Comparison of ENCODE assay signal across 9 mouse cellular contexts in the genomic region with DNA sequence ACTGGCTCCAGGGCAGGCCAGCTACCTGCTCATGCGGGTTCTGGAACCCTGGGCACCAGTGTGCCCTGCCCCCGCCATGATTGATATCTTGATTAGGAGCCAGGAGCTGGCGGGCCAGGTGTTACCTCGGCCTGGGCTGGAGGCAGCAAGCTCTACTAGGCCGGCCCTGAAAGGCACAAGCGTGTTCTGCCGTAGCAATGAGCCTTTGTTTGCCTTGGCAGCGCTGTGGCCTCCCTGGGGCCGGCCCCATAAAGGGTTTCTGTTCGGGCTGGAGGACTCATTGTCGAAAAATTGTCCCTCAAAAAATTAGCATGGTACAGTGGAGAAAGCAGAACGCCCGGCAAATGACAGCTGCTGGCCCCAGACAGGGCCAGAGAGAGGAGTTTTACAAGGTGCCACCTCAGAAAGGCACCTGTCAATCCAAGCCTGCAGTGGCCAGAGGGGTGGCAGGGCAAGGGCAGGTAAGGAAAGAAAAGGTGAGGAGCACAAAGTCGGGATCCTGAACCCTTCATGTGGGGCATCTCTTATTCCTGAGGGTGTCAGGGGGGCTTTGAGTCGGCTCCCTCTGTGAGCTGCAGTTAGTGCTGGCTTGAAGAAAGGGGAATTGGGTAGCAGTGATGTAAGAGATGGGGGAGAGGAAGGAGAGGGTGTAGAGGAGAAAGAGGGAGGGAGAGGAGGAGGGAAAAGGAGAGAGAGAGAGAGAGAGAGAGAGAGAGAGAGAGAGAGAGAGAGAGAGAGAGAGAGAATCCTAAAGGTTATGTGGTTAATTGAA.
DNase-seq lines count a peak whose midpoint lies in the region; ATAC-seq and TF ChIP-seq lines count a peak whose summit lies in the region.
"Had no signal": no experiment of that assay in that cellular context is flagged by ENCODE, and none has a peak within 500 bp of the region (broad histone marks: within the 10 kb centered on the region; RNA-seq: fewer than 3 reads in every experiment).

No protein-coding gene starts in this region.

- H3K27me3 ChIP-seq in hindbrain, embryonic 12.5 days, result no peaks in the 10 kb centered on the region
- H3K27me3 ChIP-seq in stomach, postnatal 0 days (ENCODE audit: control insufficient read depth, insufficient read depth, low read length), result no peaks in the 10 kb centered on the region
- H3K27me3 ChIP-seq: liver, embryonic 15.5 days had no signal

- H3K36me3 ChIP-seq in hindbrain, embryonic 12.5 days, result no peaks in the 10 kb centered on the region
- no peaks in the 10 kb centered on the region for H3K36me3 ChIP-seq in stomach, postnatal 0 days (ENCODE audit: control insufficient read depth, insufficient read depth, low read length)
- H3K36me3 ChIP-seq: liver, embryonic 15.5 days had no signal

- no peak for TF ChIP-seq CTCF in stomach, postnatal 0 days (IDR thresholded peaks at IDR 0.05; ENCODE audit: low read depth)

- peak overlapping the region; percentile 27 for H3K9ac ChIP-seq in hindbrain, embryonic 12.5 days
- no peak overlapping the region for H3K9ac ChIP-seq in stomach, postnatal 0 days (ENCODE audit: low read length)
- H3K9ac ChIP-seq: liver, embryonic 15.5 days had no signal

- WGBS in hindbrain, embryonic 12.5 days, result 3% methylated on average over 15 of the region's 15 CpGs
- 25% methylated on average over 15 of the region's 15 CpGs for WGBS in stomach, postnatal 0 days

- no peak for TF ChIP-seq EP300 in stomach, postnatal 0 days (optimal IDR thresholded peaks at IDR 0.05)

- ATAC-seq in hindbrain, embryonic 12.5 days (ENCODE audit: low FRiP score), result peak; percentile 87
- ATAC-seq in stomach, postnatal 0 days (ENCODE audit: low FRiP score, low TSS enrichment), result peak; percentile 76
- no peak for ATAC-seq in erythroblast, adult 5-6 weeks (replicated peaks; ENCODE audit: low FRiP score, poor library complexity, severe bottlenecking)

- H3K4me2 ChIP-seq in hindbrain, embryonic 12.5 days (replicated peaks), result peak overlapping the region; percentile 15; the same call in 1 of the 2 replicates
- no peak overlapping the region for H3K4me2 ChIP-seq in stomach, postnatal 0 days (replicated peaks; ENCODE audit: low read depth)
- H3K4me2 ChIP-seq: liver, embryonic 15.5 days had no signal

- peak; percentile 34 for DNase-seq in adrenal gland, postnatal 10 days
- DNase-seq in adrenal gland, postnatal 4 days (ENCODE audit: low spot score in 2 of 2), result no peak
- DNase-seq in cerebellum, postnatal 10 days, result peak; percentile 67 to 76
- DNase-seq in layer of hippocampus, postnatal 36 days, result peak; percentile 38 to 54
- DNase-seq in lung, postnatal 4 days, result peak; percentile 30 to 56
- DNase-seq in stomach, postnatal 0 days (ENCODE audit: low spot score), result peak; percentile 78

- no peaks in the 10 kb centered on the region for H3K9me3 ChIP-seq in hindbrain, embryonic 12.5 days (replicated peaks)
- H3K9me3 ChIP-seq in stomach, postnatal 0 days (ENCODE audit: control insufficient read depth, low read length), result no peaks in the 10 kb centered on the region
- H3K9me3 ChIP-seq: liver, embryonic 15.5 days had no signal

- peak overlapping the region; percentile 85 for H3K27ac ChIP-seq in hindbrain, embryonic 12.5 days
- H3K27ac ChIP-seq in stomach, postnatal 0 days (replicated peaks), result peak overlapping the region; percentile 40
- H3K27ac ChIP-seq: liver, embryonic 15.5 days had no signal

- H3K4me1 ChIP-seq in hindbrain, embryonic 12.5 days, result peaks cover 22% of the 10 kb centered on the region
- no peaks in the 10 kb centered on the region for H3K4me1 ChIP-seq in stomach, postnatal 0 days (replicated peaks; ENCODE audit: control insufficient read depth, insufficient read depth)
- H3K4me1 ChIP-seq: liver, embryonic 15.5 days had no signal

- H3K4me3 ChIP-seq in hindbrain, embryonic 12.5 days, result no peak overlapping the region
- no peak overlapping the region for H3K4me3 ChIP-seq in stomach, postnatal 0 days (ENCODE audit: low read depth, low read length)
- H3K4me3 ChIP-seq: liver, embryonic 15.5 days had no signal

Comparison
In these comparisons a context has a peak if more than half of its experiments do, and no peak if none do; other contexts are left out.
1. DNase-seq: peak in adrenal gland, postnatal 10 days (single experiment), cerebellum, postnatal 10 days (2 of 2), layer of hippocampus, postnatal 36 days (2 of 2), lung, postnatal 4 days (2 of 2) and stomach, postnatal 0 days (single experiment); none in adrenal gland, postnatal 4 days (0 of 2).